Mouse (Mus musculus) heart, postnatal 0 days (tissue): Measurements from ENCODE around the gene Usp44.

Experiments
- CTCF ChIP-seq: IDR thresholded peaks from 2 replicates; pipeline ENCODE4 v1.5.1; 2016; ENCODE audit warnings: antibody characterized with exemption, control low read depth, low read depth
- EP300 ChIP-seq: IDR thresholded peaks from 2 replicates; pipeline ENCODE4 v1.6.1; 2016; ENCODE audit warnings: antibody characterized with exemption, low read depth

GRCm38 (mm10) chr10:93803199-93803598 is 28.2 kb upstream of the Usp44 start:
- TF ChIP-seq CTCF (no peak), EP300 (no peak)
